Mouse (Mus musculus) intestine, embryonic 15.5 days (tissue): ENCODE data around the gene Gm9936. TPM values are rescaled to one million over a fixed set of nuclear protein-coding genes. Genes with fewer than 3 reads are reported as not detected.

Source experiments
- ATAC-seq: fragments of 200-750 bp; cut with Nextera tagmentation; 2 replicates; pipeline ENCODE4 v1.8.0; 2017; ENCODE audit warnings: moderate TSS enrichment, moderate library complexity
- H3K27ac ChIP-seq: fragments of 300-500 bp; sonication (generic); 2 replicates; pipeline ENCODE4 v1.5.1; 2015; ENCODE audit warnings: mild to moderate bottlenecking, inconsistent platforms
- H3K27me3 ChIP-seq: fragments of 300-500 bp; sonication (generic); replicated peaks from 2 replicates; pipeline ENCODE4 v1.6.1; 2015; ENCODE audit warnings: inconsistent platforms
- H3K36me3 ChIP-seq: fragments of 300-500 bp; sonication (generic); 2 replicates; pipeline ENCODE4 v1.6.1; 2015; ENCODE audit warnings: inconsistent platforms
- H3K4me1 ChIP-seq: fragments of 300-500 bp; sonication (generic); replicated peaks from 2 replicates; pipeline ENCODE4 v1.6.1; 2015; ENCODE audit warnings: inconsistent platforms
- H3K4me2 ChIP-seq: fragments of 300-500 bp; sonication (generic); replicated peaks from 2 replicates; pipeline ENCODE4 v1.6.1; 2015; ENCODE audit warnings: mild to moderate bottlenecking, inconsistent platforms
- H3K4me3 ChIP-seq: fragments of 300-500 bp; sonication (generic); replicated peaks from 2 replicates; pipeline ENCODE4 v1.5.1; 2015; ENCODE audit warnings: inconsistent platforms
- H3K9ac ChIP-seq: fragments of 300-500 bp; sonication (generic); 2 replicates; pipeline ENCODE4 v1.6.1; 2015; ENCODE audit warnings: inconsistent platforms
- H3K9me3 ChIP-seq: fragments of 300-500 bp; sonication (generic); 2 replicates; pipeline ENCODE4 v1.6.1; 2016; ENCODE audit warnings: inconsistent platforms
- WGBS: fragments of 180-500 bp; shearing (Covaris S2); methylation state at CpG from one replicate; pipeline ENCODE4 v1.1.7; 2015; 5-methylcytosine and 5-hydroxymethylcytosine counted together
- polyA plus RNA-seq: library from polyadenylated mRNA; unstranded; fragments of >200 nt; fragmentation: Nextera tagmentation; extraction: Ambion mirVana; gene quantifications from 2 replicates; pipeline ENCODE4 v1.2.1, GENCODE M21; 2015

Gene Gm9936
- polyA plus RNA-seq, 1 experiment from 2014 or later, result 0.14 TPM

- Histone ChIP-seq H3K27ac (no peak overlapping the region), H3K27me3 (no peaks in the 10 kb centered on the region), H3K4me2 (no peak overlapping the region), H3K4me3 (no peak overlapping the region), H3K9me3 (no peaks in the 10 kb centered on the region), H3K36me3 (peaks cover 24% of the 10 kb centered on the region), H3K4me1 (no peaks in the 10 kb centered on the region; the same call in 1 of the 2 replicates), H3K9ac (no peak overlapping the region)
- WGBS, result 41% methylated on average over 8 of the region's 8 CpGs
- ATAC-seq, result no peak; the same call in 1 of the 2 replicates
These were observed 51.0 kb downstream of the Gm9936 start for GRCm38 (mm10) chr5:114807468-114807867.

- Histone ChIP-seq H3K27ac (no peak overlapping the region), H3K4me2 (no peak overlapping the region), H3K36me3 (peaks cover 24% of the 10 kb centered on the region), H3K4me3 (no peak overlapping the region), H3K9me3 (no peaks in the 10 kb centered on the region), H3K27me3 (no peaks in the 10 kb centered on the region), H3K4me1 (no peaks in the 10 kb centered on the region; the same call in 1 of the 2 replicates), H3K9ac (no peak overlapping the region)
- ATAC-seq, result no peak
- 58% methylated on average over 9 of the region's 9 CpGs for WGBS
These were observed 51.4 kb downstream of the Gm9936 start for GRCm38 (mm10) chr5:114807063-114807462.

- H3K36me3 ChIP-seq, result peaks cover 28% of the 10 kb centered on the region
- WGBS, result 89% methylated on average over 8 of the region's 8 CpGs
- no peak overlapping the region for H3K4me3 ChIP-seq
- no peak overlapping the region for H3K9ac ChIP-seq
- H3K27ac ChIP-seq, result no peak overlapping the region
- no peaks in the 10 kb centered on the region; the same call in 1 of the 2 replicates for H3K4me1 ChIP-seq
- no peak overlapping the region for H3K4me2 ChIP-seq
- H3K9me3 ChIP-seq, result no peaks in the 10 kb centered on the region
- H3K27me3 ChIP-seq, result no peaks in the 10 kb centered on the region
- no peak for ATAC-seq
These were observed 51.8 kb downstream of the Gm9936 start for GRCm38 (mm10) chr5:114806636-114807035.

Other genes starting within 250 kb of the Gm9936 start
- gene Trpv4, start 200.3 kb downstream of the Gm9936 start, polyA plus RNA-seq, result 0.92 and 1.0 TPM in 2 replicates
- gene Gltp, start 167.7 kb downstream of the Gm9936 start, polyA plus RNA-seq, result 99.7 and 103 TPM in 2 replicates
- gene Tchp, start 150.9 kb downstream of the Gm9936 start, polyA plus RNA-seq, result 9.2 and 10.5 TPM in 2 replicates
- 55.1 and 55.3 TPM in 2 replicates for gene Ankrd13a, start 84.0 kb downstream of the Gm9936 start, polyA plus RNA-seq
- gene Git2, start 83.2 kb downstream of the Gm9936 start, polyA plus RNA-seq, result 30.7 and 31.7 TPM in 2 replicates
- gene 1500011B03Rik, start 35.2 kb downstream of the Gm9936 start, polyA plus RNA-seq, result 69.4 and 70.6 TPM in 2 replicates
- gene 4930519G04Rik, start 5.0 kb downstream of the Gm9936 start, polyA plus RNA-seq, result not detected in 2 replicates
- 5.5 and 8.0 TPM in 2 replicates for gene Oasl2, start 38.3 kb upstream of the Gm9936 start, polyA plus RNA-seq
- 1.9 and 2.3 TPM in 2 replicates for gene Oasl1, start 64.6 kb upstream of the Gm9936 start, polyA plus RNA-seq
- 51.3 and 62.7 TPM in 2 replicates for gene 2210016L21Rik, start 83.5 kb upstream of the Gm9936 start, polyA plus RNA-seq
- 18.0 and 18.6 TPM in 2 replicates for gene Hnf1a, start 112.4 kb upstream of the Gm9936 start, polyA plus RNA-seq
- 16.8 and 23.6 TPM in 2 replicates for gene Sppl3, start 152.5 kb upstream of the Gm9936 start, polyA plus RNA-seq
- 24.9 and 30.2 TPM in 2 replicates for gene Gm10401, start 239.6 kb upstream of the Gm9936 start, polyA plus RNA-seq